Mouse (Mus musculus) frontal cortex, postnatal 10 days (tissue): Measurements from ENCODE around the gene Myt1l.
A peak's percentile ranks its signal among the peaks of the same experiment; 100 is the strongest.

Experiments used
- DNase-seq, 2 experiments: peaks; one replicate each; pipeline ENCODE4 v3.0.0; 2022; ENCODE audit warnings: low spot score in 2 of 2, mixed read lengths in 1 of 2

Myt1l gene

DNA sequence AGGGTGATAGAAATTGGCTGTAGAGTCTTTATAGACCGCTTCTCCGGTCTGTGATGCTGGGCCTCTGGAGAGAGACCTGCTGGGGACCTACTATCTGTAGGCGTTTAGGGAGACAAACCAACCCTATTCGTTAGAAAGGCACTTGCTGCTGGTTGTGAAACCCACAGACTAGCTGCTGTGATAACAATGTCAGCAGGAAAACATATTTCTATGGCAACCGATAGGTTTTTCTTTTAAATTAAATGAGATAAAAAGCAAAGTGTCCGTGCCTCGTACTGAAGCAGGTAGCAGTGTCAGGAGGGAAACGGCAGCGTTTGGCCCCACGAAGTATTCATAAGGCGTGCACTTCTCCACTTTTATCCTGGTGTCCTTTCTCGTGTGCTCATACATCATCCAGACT, 127.5 kb downstream of the Myt1l start:
- no peak for DNase-seq

GRCm38 (mm10) chr12:29657061-29657460, 128.9 kb downstream of the Myt1l start:
- no peak for DNase-seq

DNA sequence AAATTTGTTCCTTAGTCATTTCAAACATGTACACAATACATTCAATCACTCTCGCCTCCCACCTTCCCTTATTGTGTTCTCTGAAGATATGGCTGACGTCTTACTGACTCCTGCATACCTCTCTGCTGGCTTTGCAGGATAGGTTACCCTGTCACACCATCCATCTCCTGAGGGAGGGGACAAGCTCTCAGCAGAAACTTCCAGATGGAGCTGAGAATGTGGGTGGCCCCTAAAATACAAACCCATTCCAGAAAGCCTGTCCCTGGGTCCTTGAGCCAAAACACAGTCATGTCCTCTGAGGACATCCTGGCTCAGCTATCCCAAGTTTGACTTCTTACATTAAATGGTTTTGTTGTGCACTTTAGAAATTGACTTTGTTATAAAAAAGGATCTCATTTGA, 129.7 kb downstream of the Myt1l start:
- DNase-seq: no peak

GRCm38 (mm10) chr12:29671984-29672383, 143.8 kb downstream of the Myt1l start:
- DNase-seq: no peak

DNA sequence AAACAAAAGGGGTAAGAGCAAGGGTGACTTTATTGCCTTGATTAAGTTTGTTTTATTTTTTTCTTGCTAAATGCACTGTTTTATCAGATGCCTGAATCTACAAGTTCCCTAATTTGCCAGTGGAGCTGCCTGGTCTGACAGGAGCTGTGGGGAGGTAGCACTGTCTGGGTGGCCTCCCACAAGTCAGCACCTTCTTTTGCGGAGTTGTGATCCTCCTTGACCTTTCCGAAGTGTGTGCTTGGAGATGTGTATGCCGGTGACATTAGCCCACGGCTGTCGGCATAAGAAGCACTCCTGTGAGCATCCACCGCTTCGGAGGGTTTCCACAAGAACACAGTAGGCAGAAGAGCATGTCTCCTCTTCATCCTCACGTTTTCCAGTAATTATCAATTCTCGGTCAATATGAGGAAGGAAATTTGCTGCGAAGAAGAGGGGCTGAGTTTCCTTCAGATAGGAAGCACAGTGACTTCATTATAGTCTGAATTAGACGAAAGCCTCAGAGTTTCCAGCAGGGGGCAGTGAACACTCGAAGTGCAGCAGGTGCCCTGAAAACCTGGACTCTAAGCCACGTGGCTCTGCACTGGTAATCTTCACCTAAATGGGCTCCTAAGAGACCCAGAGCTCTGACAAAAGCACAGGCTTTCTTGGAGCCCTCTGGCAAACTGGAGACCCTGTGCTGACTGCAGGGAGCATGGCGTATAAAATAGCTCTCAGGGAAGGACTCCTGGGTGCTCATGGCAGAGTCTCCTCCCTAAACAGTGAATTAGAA, 147.6 kb downstream of the Myt1l start:
- DNase-seq: peak; percentile 27 to 49

- DNase-seq: no peak
Observed at GRCm38 (mm10) chr12:29682384-29682783, 154.2 kb downstream of the Myt1l start.

GRCm38 (mm10) chr12:29682946-29683345, 154.8 kb downstream of the Myt1l start:
- DNase-seq: no peak

GRCm38 (mm10) chr12:29686241-29686640, 158.1 kb downstream of the Myt1l start:
- DNase-seq: no peak

DNA sequence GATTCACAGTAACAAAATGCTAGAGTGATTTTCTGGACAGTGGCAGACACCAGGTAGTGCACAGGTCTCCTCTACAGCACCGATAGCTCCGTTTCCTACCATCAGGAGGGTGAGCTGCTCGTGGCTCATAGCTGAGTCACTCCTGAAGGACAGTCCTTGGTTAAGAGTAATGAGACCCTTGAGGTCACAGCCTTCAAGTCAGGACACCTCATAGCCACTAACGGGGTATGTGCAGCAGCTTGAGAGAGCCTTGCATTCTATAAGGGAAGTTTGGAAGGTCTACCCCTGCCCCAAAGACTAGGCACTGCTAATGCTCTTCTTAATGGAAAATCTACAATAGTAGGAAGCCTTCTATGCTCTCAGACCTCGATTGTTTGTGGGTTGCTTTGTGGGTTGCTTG, 163.4 kb downstream of the Myt1l start:
- DNase-seq: no peak

- DNase-seq: peak; percentile 41 to 77
Observed at GRCm38 (mm10) chr12:29695194-29695593, 167.0 kb downstream of the Myt1l start.

DNA sequence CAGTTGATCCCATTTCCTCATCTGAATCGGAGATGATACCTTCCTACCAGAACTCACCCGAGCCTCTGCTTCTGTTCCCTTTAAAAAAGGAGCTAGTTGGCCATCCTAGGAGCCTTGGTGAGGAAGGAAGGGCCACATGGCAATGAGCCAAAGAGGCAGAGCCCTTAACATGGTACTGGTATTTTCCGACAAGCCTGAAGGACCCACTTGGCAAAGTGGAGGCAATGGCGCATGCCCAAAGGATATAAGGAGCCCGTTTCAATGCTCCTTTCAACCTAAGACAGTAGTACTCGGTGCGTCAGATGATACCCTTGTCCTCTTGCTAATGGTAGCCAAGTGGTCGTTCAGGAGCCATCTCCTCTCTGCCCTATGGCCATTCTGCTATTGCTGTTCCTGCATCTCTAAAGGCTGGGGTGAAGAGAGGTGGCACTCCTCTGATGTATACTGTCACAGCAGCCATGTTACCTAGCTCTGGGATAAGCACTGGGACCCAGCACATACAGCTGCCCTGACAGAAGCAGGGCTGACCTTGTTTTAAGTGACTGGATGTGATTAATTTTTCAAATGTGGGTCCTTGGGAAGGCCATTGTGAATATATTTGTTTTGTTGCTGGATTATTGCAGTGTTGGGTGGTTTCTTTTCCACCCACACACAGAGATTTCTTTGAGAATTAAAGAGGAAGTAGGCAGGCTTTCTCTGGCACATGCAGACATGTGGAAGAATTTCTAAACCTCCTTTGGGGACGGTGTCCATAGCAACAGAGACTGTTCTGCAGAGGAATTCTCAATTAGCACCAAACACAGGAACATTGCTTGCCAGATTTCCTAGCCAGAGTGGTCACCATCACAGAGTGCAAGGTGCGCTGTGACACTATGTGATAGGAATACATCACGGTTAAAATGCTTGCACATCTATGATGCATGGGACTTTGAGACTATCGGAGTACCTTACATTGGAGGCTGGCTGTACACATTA, 169.6 kb downstream of the Myt1l start:
- peak; percentile 57 to 72 for DNase-seq

DNA sequence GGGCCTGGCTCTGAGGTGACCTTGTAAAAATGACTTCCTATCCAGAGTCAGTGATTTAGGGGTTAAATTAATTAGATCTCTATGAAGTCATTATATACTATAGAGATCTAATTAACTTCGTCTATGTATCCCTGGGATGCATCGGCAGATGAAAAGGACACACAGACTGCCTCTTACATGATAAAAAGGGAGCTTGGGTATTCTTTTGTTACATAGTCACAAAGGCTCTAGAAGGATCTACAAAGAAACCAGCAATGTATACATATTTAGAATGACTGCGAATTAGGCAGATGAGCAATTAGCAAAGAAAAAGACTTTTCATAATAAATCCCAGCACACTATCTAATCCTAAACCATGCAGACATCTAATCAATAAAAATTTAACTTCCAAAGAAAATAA, 170.4 kb downstream of the Myt1l start:
- DNase-seq: no peak

GRCm38 (mm10) chr12:29698976-29699375, 170.8 kb downstream of the Myt1l start:
- DNase-seq: no peak

DNA sequence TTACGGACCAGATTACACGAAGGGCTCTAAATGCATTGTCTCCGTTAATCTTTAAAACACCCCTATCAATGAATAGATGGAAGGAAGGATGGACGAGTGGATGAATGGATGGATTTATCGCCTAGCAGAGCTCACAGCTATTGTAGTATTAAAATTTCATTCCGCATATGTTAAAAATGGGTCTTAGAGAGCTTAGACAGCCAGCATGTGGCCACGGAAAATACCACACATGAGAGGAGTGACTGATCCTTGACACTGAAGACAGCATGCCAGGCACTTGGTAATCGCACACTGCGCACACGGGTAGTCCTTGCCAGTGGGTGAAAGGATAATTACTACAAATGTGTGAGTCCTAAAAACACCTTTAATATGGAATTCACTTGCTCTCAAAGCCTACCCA, 171.2 kb downstream of the Myt1l start:
- DNase-seq: no peak

DNA sequence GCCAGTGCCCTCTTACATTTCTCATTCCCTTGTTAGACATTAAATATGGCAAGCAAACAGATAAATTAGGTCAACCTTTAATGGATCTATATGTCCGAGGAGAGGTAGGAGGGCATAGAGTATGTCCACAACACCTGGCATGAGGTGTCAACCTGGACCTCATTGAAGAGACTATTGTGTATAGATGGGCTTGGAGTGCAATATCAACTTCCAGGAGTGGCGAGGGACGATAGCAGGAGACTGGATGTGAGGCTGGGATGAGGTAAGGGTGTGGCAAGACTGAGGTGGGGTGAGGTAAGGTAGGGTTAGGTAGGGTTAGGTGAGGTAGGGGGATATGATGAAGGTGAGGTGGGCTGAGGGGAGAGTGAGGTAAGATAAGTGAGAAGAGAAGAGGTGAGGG, 171.8 kb downstream of the Myt1l start:
- no peak for DNase-seq

DNA sequence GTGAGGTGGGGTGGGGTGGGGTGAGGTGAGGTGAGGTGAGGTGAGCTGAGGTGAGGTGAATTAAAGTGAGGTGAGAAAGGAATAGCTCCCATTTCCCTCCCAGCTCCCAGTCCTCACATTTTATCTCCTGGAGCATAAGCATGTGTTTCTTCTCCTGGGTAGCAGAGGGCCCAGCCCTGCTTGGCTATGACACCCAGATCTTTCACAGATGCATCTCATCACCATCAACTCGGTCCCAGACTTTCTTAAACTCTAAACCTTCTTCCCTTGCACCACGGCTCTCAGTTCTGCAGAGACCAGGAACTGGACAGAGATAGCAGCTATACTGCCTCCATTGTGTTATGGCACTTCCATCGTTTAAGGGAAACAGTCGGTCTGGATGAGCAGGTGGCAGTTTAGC, 172.9 kb downstream of the Myt1l start:
- no peak for DNase-seq

- DNase-seq: no peak
Observed at GRCm38 (mm10) chr12:29701731-29702316, 173.6 kb downstream of the Myt1l start.

DNA sequence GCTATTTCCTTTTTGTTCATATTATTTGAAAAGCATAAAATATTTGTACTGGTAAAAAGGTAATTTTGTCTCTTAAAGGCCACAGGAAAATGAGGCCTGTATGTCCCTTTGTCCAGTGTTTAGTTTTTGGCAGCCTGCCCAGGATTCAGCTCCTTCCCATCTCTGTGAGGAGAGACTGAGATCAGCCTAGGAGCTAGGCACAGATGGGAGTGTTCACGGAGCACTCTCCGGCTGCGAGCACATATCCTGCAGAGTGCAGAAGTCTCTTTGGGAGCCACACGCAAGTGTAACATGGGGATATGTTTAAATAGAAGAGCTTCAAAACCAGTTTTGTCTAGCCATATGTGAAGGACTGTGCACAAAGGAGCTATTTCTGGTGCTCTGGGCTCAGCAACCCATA, 174.4 kb downstream of the Myt1l start:
- peak; percentile 46 to 59 for DNase-seq

DNA sequence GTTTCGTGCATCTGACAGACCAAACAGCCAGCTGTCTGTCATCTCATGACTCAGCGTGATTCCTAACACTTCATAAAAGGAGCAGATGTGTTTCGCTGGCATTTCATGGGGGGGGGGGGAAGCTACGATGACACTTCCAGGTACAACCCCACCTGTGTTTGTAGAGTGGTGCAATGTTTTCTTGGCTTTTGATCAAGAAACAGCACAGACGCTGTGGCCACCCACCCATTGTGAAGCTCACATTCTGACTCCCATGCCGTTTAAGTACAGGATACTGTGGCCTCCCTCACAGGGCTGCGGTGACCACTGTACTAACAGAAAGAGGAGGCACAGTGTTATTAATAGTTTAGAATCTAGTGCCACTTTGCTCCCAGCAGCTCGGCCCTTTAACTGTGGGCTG, 175.4 kb downstream of the Myt1l start:
- no peak for DNase-seq

- DNase-seq: no peak
Observed at GRCm38 (mm10) chr12:29707094-29707493, 178.9 kb downstream of the Myt1l start.

GRCm38 (mm10) chr12:29708166-29708565, 180.0 kb downstream of the Myt1l start:
- no peak for DNase-seq
